Mouse (Mus musculus) MEL (cell line): ENCODE results near the gene Galnt17. TPM values are rescaled to one million over a fixed set of nuclear protein-coding genes. Genes with fewer than 3 reads are reported as not detected.

Source experiments
- DNase-seq: peaks from one replicate; pipeline ENCODE4 v3.0.0; 2011; ENCODE audit warnings: low read depth, low spot score
- H3K27ac ChIP-seq: 2 replicates; pipeline ENCODE4 v1.5.1; 2012; ENCODE audit warnings: low read depth, mild to moderate bottlenecking, control low read depth, low read length, moderate library complexity; ENCODE audit not compliant: control insufficient read depth
- H3K27me3 ChIP-seq, 2 experiments: fragments of 150-350 bp in 1 of 2; sonication (generic) in 1 of 2; 2 replicates each; pipeline ENCODE4 v1.6.1; 2012; ENCODE audit warnings: low read length in 2 of 2, mild to moderate bottlenecking in 2 of 2, improper control_type of control experiment in 1 of 2, moderate library complexity in 1 of 2; ENCODE audit not compliant: insufficient read depth in 2 of 2, control insufficient read depth in 1 of 2
- H3K36me3 ChIP-seq, 2 experiments: 2 replicates each; pipeline ENCODE4 v1.6.1; 2012 to 2014; ENCODE audit warnings: low read length in 2 of 2, improper control_type of control experiment in 1 of 2, inconsistent platforms in 1 of 2, mild to moderate bottlenecking in 1 of 2; ENCODE audit not compliant: insufficient read depth in 2 of 2, control insufficient read depth in 1 of 2
- H3K4me1 ChIP-seq, 2 experiments: fragments of 150-350 bp in 1 of 2; sonication (generic) in 1 of 2; 2 replicates each; pipeline ENCODE4 v1.6.1; 2012; ENCODE audit warnings: low read length in 2 of 2, improper control_type of control experiment in 1 of 2, mild to moderate bottlenecking in 1 of 2; ENCODE audit not compliant: insufficient read depth in 2 of 2, control insufficient read depth in 1 of 2
- H3K4me3 ChIP-seq, 2 experiments: fragments of 150-350 bp in 1 of 2; sonication (generic) in 1 of 2; 2 replicates each; pipeline ENCODE4 v1.5.1; 2012; ENCODE audit warnings: low read depth in 2 of 2, low read length in 2 of 2, mild to moderate bottlenecking in 2 of 2, moderate library complexity in 2 of 2, control low read depth in 1 of 2, improper control_type of control experiment in 1 of 2; ENCODE audit not compliant: control insufficient read depth in 1 of 2, insufficient read depth in 1 of 2
- H3K79me2 ChIP-seq: 2 replicates; pipeline ENCODE4 v1.6.1; 2012; ENCODE audit warnings: mild to moderate bottlenecking, low read length, moderate library complexity; ENCODE audit not compliant: control insufficient read depth, poor library complexity, insufficient read depth
- H3K9ac ChIP-seq: 2 replicates; pipeline ENCODE4 v1.6.1; 2012; ENCODE audit warnings: low read depth, mild to moderate bottlenecking, control low read depth, low read length, moderate library complexity; ENCODE audit not compliant: control insufficient read depth, poor library complexity, severe bottlenecking
- H3K9me3 ChIP-seq: fragments of 150-350 bp; sonication (generic); replicated peaks from 2 replicates; pipeline ENCODE4 v1.6.1; 2012; ENCODE audit warnings: mild to moderate bottlenecking, low read length, improper control_type of control experiment, moderate library complexity; ENCODE audit not compliant: insufficient read depth
- BHLHE40 ChIP-seq: IDR thresholded peaks from 2 replicates; pipeline ENCODE4 v1.6.1; 2012; ENCODE audit warnings: low read depth, mild to moderate bottlenecking, inconsistent platforms, low read length, improper control_type of control experiment, borderline replicate concordance
- CHD1 ChIP-seq: IDR thresholded peaks from 2 replicates; pipeline ENCODE4 v1.6.1; 2012; ENCODE audit warnings: low read depth, mild to moderate bottlenecking, inconsistent platforms, low read length, improper control_type of control experiment
- CTCF ChIP-seq, 3 experiments: IDR thresholded peaks in 2 of 3; conservative IDR thresholded peaks in 1 of 3; 2 replicates each; pipeline ENCODE4 v1.5.1; 2011 to 2012; ENCODE audit warnings: low read length in 3 of 3, low read depth in 2 of 3, mild to moderate bottlenecking in 2 of 3, improper control_type of control experiment in 1 of 3, inconsistent platforms in 1 of 3, mixed read lengths in 1 of 3, moderate library complexity in 1 of 3; ENCODE audit not compliant: control insufficient read depth in 1 of 3, insufficient read depth in 1 of 3, poor library complexity in 1 of 3, severe bottlenecking in 1 of 3
- ELF1 ChIP-seq: IDR thresholded peaks from 2 replicates; pipeline ENCODE4 v1.6.1; 2014; ENCODE audit warnings: low read depth, mild to moderate bottlenecking, inconsistent platforms, low read length, improper control_type of control experiment, moderate library complexity
- MAZ ChIP-seq: IDR thresholded peaks from 2 replicates; pipeline ENCODE4 v1.6.1; 2012; ENCODE audit warnings: low read depth, mild to moderate bottlenecking, inconsistent platforms, low read length, improper control_type of control experiment
- MEF2A ChIP-seq: IDR thresholded peaks from 2 replicates; pipeline ENCODE4 v1.6.1; 2014; ENCODE audit warnings: low read depth, mild to moderate bottlenecking, inconsistent platforms, low read length, improper control_type of control experiment; ENCODE audit not compliant: poor library complexity, insufficient replicate concordance, severe bottlenecking; ENCODE audit errors: extremely low read depth
- MYB ChIP-seq: IDR thresholded peaks from 2 replicates; pipeline ENCODE4 v1.6.1; 2011; ENCODE audit warnings: mild to moderate bottlenecking, low read depth, low read length, improper control_type of control experiment
- POLR2AphosphoS5 ChIP-seq: IDR thresholded peaks from 2 replicates; pipeline ENCODE4 v1.6.1; 2012; ENCODE audit warnings: low read depth, borderline replicate concordance, mild to moderate bottlenecking, inconsistent platforms, low read length, moderate library complexity, mixed read lengths
- RAD21 ChIP-seq: IDR thresholded peaks from 2 replicates; pipeline ENCODE4 v1.6.1; 2011; ENCODE audit warnings: mild to moderate bottlenecking, low read depth, low read length, improper control_type of control experiment
- SIN3A ChIP-seq: IDR thresholded peaks from 2 replicates; pipeline ENCODE4 v1.6.1; 2012; ENCODE audit warnings: low read length, improper control_type of control experiment, inconsistent platforms
- SMC3 ChIP-seq: IDR thresholded peaks from 2 replicates; pipeline ENCODE4 v1.6.1; 2011; ENCODE audit warnings: low read depth, low read length, improper control_type of control experiment
- USF1 ChIP-seq: IDR thresholded peaks from 2 replicates; pipeline ENCODE4 v1.6.1; 2014; ENCODE audit warnings: low read depth, mild to moderate bottlenecking, inconsistent platforms, low read length, improper control_type of control experiment, moderate library complexity
- ZC3H11A ChIP-seq: IDR thresholded peaks from 2 replicates; pipeline ENCODE4 v1.6.1; 2012; ENCODE audit warnings: low read depth, mild to moderate bottlenecking, inconsistent platforms, low read length, improper control_type of control experiment
- ZKSCAN1 ChIP-seq: IDR thresholded peaks from 2 replicates; pipeline ENCODE4 v1.6.1; 2012; ENCODE audit warnings: low read depth, mild to moderate bottlenecking, inconsistent platforms, low read length, improper control_type of control experiment, moderate library complexity
- ZNF384 ChIP-seq: IDR thresholded peaks from 2 replicates; pipeline ENCODE4 v1.6.1; 2012; ENCODE audit warnings: low read depth, mild to moderate bottlenecking, inconsistent platforms, low read length, improper control_type of control experiment
- polyA plus RNA-seq, 2 experiments: library from polyadenylated mRNA; stranded (reverse) in 1 of 2; unstranded in 1 of 2; fragments of >175 nt in 1 of 2; fragments of >200 nt in 1 of 2; gene quantifications; 2 replicates each; pipeline versions ENCODE4 v1.2.1 to v1.2.4; 2012; ENCODE audit warnings: low replicate concordance in 2 of 2, low read depth in 1 of 2; ENCODE audit not compliant: insufficient read length in 2 of 2, insufficient read depth in 1 of 2, missing spikeins in 1 of 2
- total RNA-seq: library from RNA; depleted of rRNA; stranded (reverse); fragments of 300-350 nt; gene quantifications from 2 replicates; pipeline ENCODE4 v1.2.3, GENCODE M21; 2012

Galnt17 gene
- total and polyA plus RNA-seq, 3 experiments, result not detected

- no peak overlapping the region for H3K9ac ChIP-seq
- no peak overlapping the region for H3K4me3 ChIP-seq
- H3K27ac ChIP-seq, result no peak overlapping the region
- no peak for DNase-seq
- H3K9me3 ChIP-seq, result no peaks in the 10 kb centered on the region
- no peaks in the 10 kb centered on the region for H3K79me2 ChIP-seq
- no peaks in the 10 kb centered on the region for H3K36me3 ChIP-seq
- TF ChIP-seq BHLHE40 (no peak), ZNF384 (no peak), USF1 (no peak), CTCF (IDR thresholded peaks at IDR 0.05 in 2 of 3, conservative IDR thresholded peaks at IDR 0.05 in 1 of 3; ENCODE audit: control insufficient read depth in 1 of 3, insufficient read depth in 1 of 3, low read depth in 2 of 3, low read length in 3 of 3, poor library complexity in 1 of 3, severe bottlenecking in 1 of 3) (no peak), ZKSCAN1 (no peak), MYB (no peak)
- TF ChIP-seq, all 39 proteins: peak for 0
- Histone ChIP-seq H3K4me1 (no peaks in the 10 kb centered on the region), H3K27me3 (no peaks in the 10 kb centered on the region)
Measured at GRCm38 (mm10) chr5:130852182-130852581, 456.1 kb downstream of the Galnt17 start.

GRCm38 (mm10) chr5:130849610-130850009 lies 458.7 kb downstream of the Galnt17 start:
- H3K4me1 ChIP-seq, result no peaks in the 10 kb centered on the region
- H3K27ac ChIP-seq, result no peak overlapping the region
- TF ChIP-seq MYB, result no peak
- TF ChIP-seq CHD1, result no peak
- no peak for TF ChIP-seq MAZ
- TF ChIP-seq ZC3H11A, result no peak
- no peak for TF ChIP-seq MEF2A
- TF ChIP-seq BHLHE40, result no peak
- no peak for TF ChIP-seq ELF1
- no peak for TF ChIP-seq SIN3A
- no peak for TF ChIP-seq POLR2AphosphoS5
- no peak for TF ChIP-seq RAD21
- TF ChIP-seq SMC3, result no peak
- no peak for TF ChIP-seq CTCF (IDR thresholded peaks at IDR 0.05 in 2 of 3, conservative IDR thresholded peaks at IDR 0.05 in 1 of 3; ENCODE audit: control insufficient read depth in 1 of 3, insufficient read depth in 1 of 3, low read depth in 2 of 3, low read length in 3 of 3, poor library complexity in 1 of 3, severe bottlenecking in 1 of 3)
- no peak for DNase-seq
- no peaks in the 10 kb centered on the region for H3K9me3 ChIP-seq
- no peak overlapping the region for H3K9ac ChIP-seq
- no peaks in the 10 kb centered on the region for H3K36me3 ChIP-seq
- no peaks in the 10 kb centered on the region; a peak in 1 of 4 replicates for H3K27me3 ChIP-seq
- no peaks in the 10 kb centered on the region for H3K79me2 ChIP-seq
- no peak overlapping the region for H3K4me3 ChIP-seq
